Mouse (Mus musculus): ENCODE data around the gene 2900026A02Rik. TPM values are rescaled to one million over a fixed set of nuclear protein-coding genes. Genes with fewer than 3 reads are reported as not detected.

The 2900026A02Rik gene
- total RNA-seq, 2 experiments from 2014 or later, result 63.4 to 65.6 TPM

- intact Hi-C loops (cut with DNase I), result no loop called here
Observed at GRCm38 (mm10) chr5:113158759-113159355, 62.2 kb downstream of the 2900026A02Rik start.

DNA sequence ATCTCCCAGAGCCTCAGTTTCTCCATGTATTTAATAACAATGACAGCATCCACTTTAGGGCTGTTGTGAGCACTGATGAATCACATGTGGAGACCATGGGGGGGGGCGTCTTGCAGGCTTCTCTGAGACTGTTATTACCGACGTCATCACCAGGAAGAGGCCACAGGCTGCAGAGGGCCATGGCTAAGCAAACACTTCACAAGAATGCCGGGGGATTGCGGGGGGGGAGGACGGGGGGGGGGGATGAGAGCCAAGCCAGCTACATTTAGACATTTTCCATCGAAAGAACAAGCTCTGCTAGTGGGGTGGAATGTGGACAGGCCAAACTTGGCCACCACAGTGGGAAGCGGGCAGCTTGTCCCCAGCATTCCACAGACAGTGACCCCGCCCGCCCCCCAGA is 63.4 kb downstream of the 2900026A02Rik start:
- DNase-seq (ENCODE audit: extremely low spot score in 1 of 2, low spot score in 2 of 2), result no peak
- intact Hi-C loops (cut with DNase I), result no loop called here

More at GRCm38 (mm10) chr5:113158759-113159355, 62.2 kb downstream of the 2900026A02Rik start:
- DNase-seq (ENCODE audit: extremely low spot score in 1 of 2, low spot score in 2 of 2), result no peak

DNA sequence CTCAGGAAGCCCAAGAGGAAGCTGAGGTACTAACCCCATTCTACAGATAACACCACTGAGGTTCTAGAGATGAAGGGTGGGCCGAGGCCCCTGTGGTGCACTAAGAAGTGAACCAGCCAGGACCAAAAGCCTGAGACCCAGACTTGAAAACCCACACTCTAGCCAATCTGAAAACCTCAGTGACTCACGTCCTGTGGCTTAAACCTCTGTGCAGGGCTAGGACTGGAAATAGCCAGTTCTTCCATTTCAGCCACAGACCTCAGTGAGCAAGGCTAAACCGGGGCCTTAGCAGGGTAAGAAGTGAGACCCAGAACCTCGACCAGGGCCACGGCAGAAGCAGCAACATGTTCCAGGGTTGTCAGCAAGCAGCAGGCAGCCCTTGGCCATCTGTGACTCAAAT is 64.0 kb downstream of the 2900026A02Rik start:
- intact Hi-C loops (cut with DNase I), result no loop called here

DNA sequence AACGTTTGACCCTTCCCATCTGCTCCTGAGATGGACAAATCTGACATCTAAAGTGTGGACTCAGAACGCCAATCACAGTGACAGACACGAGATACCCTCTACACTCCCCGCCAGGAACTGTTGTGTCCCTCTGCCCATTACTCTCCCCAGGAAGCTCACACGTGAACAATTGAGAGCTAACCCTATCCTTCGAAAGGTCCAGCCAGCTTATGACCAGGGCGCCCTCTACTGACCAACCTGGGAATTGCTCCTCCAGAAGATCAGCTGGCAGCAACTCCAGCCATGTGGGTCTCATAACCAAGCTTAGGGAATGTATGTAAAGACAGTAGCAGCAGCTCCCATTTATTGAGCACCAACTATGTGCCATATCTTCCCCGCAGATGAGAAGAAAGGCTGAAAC is 65.9 kb downstream of the 2900026A02Rik start:
- intact Hi-C loops (cut with DNase I), result loop anchor here (2.0 kb wide), 1 partner anchor 56 kb away; no protein-coding TSS in a partner anchor
- peak; percentile 78 to 81 for DNase-seq (ENCODE audit: extremely low spot score in 1 of 2, low spot score in 2 of 2)

More for the DNA sequence above, 64.0 kb downstream of the 2900026A02Rik start:
- no peak for DNase-seq (ENCODE audit: extremely low spot score in 1 of 2, low spot score in 2 of 2)

DNA sequence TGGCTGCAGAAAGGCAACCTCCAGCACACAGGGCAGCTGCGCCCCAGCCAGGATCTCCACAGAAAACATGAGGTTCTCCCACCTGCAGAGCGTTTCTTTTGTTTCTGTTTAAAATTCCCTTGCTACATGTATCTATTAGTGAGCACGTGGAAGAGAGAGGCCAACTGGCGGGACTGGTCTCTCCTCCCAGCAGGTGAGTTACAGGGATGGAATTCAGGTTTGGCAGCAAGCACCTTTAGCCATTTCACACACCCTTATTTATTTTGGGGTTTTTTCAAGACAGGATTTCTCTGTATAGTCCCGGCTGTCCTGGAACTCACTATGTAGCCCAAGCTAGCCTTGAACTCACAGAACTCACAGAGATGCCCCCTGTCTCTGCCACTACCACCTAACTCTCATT is 66.6 kb downstream of the 2900026A02Rik start:
- DNase-seq (ENCODE audit: extremely low spot score in 1 of 2, low spot score in 2 of 2), result no peak
- intact Hi-C loops (cut with DNase I), result loop anchor here (2.0 kb wide), 1 partner anchor 56 kb away; no protein-coding TSS in a partner anchor

- intact Hi-C loops (cut with DNase I), result no loop called here
- DNase-seq (ENCODE audit: extremely low spot score in 1 of 2, low spot score in 2 of 2), result no peak
Observed at GRCm38 (mm10) chr5:113153508-113153830, 67.6 kb downstream of the 2900026A02Rik start.

DNA sequence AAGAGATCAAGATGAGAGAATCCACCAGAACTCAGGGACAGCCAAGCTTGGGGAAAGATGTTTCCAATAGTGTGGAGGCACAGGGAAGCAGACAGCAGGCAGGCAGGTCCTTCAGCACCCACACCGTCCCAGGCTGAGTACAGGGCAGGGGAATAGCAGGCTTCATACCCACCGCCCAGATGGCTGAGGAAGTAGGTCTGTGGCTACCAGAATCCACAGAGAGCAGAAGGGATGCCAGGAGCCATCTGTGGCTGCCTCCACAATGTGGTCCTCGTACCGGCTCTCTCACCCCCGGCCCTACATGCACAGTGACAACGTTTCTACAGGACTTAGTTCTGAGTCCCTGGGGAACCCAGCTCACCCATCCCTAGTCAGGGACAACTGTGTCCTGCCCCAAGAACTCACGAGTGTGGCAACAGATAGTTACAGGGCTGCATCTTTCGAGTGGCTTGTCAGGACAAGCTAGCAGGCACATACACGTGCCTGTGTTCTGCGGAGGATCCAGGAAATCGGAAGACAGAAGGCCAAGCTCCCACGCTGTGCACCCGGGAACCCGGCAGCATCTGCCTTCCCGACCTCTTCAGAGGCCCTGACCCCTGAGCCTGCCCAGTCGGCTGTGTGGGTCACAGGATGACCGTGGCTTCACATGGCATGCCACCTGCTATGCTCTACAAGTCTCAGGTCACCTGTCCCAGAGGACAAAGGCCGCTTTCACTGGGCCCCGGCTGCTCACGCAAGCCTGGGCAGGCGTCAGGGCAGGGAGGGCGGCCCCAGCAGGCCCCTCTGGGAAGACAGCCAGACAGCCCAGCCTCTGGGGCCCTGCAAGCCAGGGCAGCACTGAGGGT is 68.2 kb downstream of the 2900026A02Rik start:
- intact Hi-C loops (cut with DNase I), result no loop called here
- peak; percentile 45 to 55 for DNase-seq (ENCODE audit: extremely low spot score in 1 of 2, low spot score in 2 of 2)

GRCm38 (mm10) chr5:113151554-113152103 is 69.4 kb downstream of the 2900026A02Rik start:
- intact Hi-C loops (cut with DNase I), result no loop called here
- peak in 1 of 2 experiments; percentile 85 for DNase-seq (ENCODE audit: extremely low spot score in 1 of 2, low spot score in 2 of 2)

- DNase-seq (ENCODE audit: extremely low spot score in 1 of 2, low spot score in 2 of 2), result no peak
- intact Hi-C loops (cut with DNase I), result no loop called here
Observed at GRCm38 (mm10) chr5:113150871-113151553, 70.0 kb downstream of the 2900026A02Rik start.

- intact Hi-C loops (cut with DNase I), result no loop called here
Observed at GRCm38 (mm10) chr5:113149052-113149451, 72.0 kb downstream of the 2900026A02Rik start.

DNA sequence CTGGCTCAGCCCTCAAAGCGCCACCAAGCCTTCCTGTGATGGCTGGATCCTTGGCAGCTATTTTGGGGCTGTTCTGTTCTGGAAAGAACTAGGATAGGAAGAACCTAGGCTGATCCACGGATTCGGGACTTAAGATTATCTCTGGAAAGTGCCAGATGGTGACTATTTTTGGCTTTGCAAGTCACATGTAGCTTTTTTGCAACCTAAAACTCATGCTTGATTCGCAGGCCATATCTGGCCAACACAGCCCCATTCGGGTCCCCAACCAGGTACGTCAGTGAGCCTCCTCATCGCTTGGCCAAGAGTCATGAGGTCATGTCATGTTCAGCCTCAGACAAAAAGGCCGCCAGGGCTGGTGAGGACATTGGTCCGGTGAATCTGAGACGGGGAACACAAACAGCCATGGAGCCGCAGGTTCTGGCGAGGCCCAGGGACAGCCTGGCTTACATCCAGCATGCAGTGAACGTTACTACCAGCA is 73.0 kb downstream of the 2900026A02Rik start:
- intact Hi-C loops (cut with DNase I), result no loop called here
- DNase-seq (ENCODE audit: extremely low spot score in 1 of 2, low spot score in 2 of 2), result peak in 1 of 2 experiments; percentile 77

More at GRCm38 (mm10) chr5:113149052-113149451, 72.0 kb downstream of the 2900026A02Rik start:
- DNase-seq (ENCODE audit: extremely low spot score in 1 of 2, low spot score in 2 of 2), result no peak

DNA sequence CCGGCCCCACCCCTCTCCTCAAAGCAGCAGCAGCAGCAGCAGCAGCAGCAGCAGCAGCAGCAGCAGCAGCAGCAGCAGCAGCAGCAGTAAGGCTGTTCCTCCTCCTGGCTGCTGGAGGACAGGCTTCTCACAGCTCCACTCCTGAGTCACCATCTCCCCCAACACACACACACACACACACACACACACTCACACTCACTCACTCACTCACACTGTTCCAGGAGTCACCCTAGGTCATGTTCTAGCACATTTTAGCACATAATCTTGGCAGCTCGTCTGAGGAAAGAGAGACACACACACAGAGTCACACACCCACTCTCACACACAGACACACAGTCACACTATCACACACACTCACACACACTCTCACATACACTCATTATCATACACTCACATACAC is 74.4 kb downstream of the 2900026A02Rik start:
- DNase-seq (ENCODE audit: extremely low spot score in 1 of 2, low spot score in 2 of 2), result no peak
- intact Hi-C loops (cut with DNase I), result no loop called here

DNA sequence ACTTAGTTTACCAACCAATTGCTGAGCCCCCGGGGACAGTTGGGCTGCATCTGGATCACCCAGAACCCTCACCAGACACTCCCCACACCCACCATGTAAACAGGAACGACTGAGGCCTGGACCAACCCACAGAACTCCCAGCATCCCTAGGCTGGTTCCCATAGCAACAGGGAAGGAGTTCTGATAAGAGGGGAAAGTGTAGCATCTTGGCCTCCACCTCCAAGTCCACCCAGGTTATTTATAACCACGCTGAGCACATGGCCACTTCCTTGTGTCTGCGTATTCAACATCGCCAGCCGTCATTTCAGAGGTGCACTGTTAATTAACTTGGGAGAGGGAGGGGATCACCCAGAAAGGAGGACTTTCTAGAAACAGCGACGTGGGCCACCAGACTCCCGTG is 75.9 kb downstream of the 2900026A02Rik start:
- intact Hi-C loops (cut with DNase I), result no loop called here
- no peak for DNase-seq (ENCODE audit: extremely low spot score in 1 of 2, low spot score in 2 of 2)

GRCm38 (mm10) chr5:113142486-113142885 is 78.5 kb downstream of the 2900026A02Rik start:
- intact Hi-C loops (cut with DNase I), result no loop called here
- peak; percentile 81 to 88 for DNase-seq (ENCODE audit: extremely low spot score in 1 of 2, low spot score in 2 of 2)

DNA sequence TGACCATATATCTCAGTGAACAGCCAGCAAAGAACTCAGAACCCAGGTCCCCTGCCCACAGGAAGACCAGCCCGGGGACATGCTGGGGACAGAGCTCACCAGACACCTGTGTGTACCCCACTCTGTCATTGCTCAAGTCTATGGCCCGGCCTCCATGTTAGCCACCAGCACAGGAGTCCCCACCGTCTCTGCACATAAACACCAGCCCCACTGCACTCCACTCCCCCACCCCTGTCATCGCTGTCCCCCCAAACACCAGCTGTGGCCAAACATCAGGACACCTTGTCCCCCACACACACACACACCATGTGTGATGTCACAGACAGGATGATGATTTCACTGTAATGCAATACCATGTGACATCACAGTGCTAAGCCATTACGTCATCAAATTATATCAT is 79.0 kb downstream of the 2900026A02Rik start:
- intact Hi-C loops (cut with DNase I), result no loop called here
- no peak for DNase-seq (ENCODE audit: extremely low spot score in 1 of 2, low spot score in 2 of 2)

- no peak for DNase-seq (ENCODE audit: extremely low spot score in 1 of 2, low spot score in 2 of 2)
- intact Hi-C loops (cut with DNase I), result no loop called here
Observed at GRCm38 (mm10) chr5:113140872-113141271, 80.2 kb downstream of the 2900026A02Rik start.

- intact Hi-C loops (cut with DNase I), result no loop called here
Observed at GRCm38 (mm10) chr5:113140051-113140450, 81.0 kb downstream of the 2900026A02Rik start.

DNA sequence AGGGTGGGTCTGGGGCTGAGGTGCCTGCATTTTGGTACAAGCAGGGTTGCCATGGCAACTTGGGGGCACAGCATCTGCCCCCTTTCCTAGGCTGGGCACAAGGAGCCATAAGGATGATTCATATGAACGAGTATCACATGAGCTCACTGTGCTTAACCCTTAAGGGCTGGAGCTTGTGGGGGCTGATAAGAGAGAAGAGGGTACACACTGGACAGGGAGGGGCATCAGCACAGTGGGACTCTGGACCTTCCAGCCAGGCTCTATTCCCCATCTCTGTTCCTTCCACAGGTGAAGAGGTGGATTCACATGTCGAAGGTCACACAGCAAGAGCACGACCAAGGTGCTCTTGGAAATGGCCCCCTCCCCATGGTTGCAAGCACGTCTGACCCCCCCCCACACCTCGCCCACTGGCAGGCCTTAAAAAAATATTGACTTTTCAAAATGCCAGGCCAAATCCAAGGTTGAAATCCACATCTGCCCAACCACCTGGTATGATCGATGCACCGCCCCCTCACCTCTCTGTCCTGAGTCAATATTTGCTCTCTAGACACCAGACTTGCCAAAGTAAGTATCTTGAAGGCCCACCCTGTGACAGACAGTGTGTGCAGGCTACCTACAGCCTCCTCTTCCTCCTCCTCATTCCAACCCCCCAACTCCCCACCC is 81.8 kb downstream of the 2900026A02Rik start:
- intact Hi-C loops (cut with DNase I), result loop anchor here (5.0 kb wide), 1 partner anchor 37 kb away; no protein-coding TSS in a partner anchor
- no peak for DNase-seq (ENCODE audit: extremely low spot score in 1 of 2, low spot score in 2 of 2)

More at GRCm38 (mm10) chr5:113140051-113140450, 81.0 kb downstream of the 2900026A02Rik start:
- DNase-seq (ENCODE audit: extremely low spot score in 1 of 2, low spot score in 2 of 2), result no peak

Measured in left cerebral cortex, postnatal 10 days (tissue).